Mouse (Mus musculus) hindbrain, embryonic 16.5 days (tissue): ENCODE results near the gene Msrb3. TPM values are rescaled to one million over a fixed set of nuclear protein-coding genes. Genes with fewer than 3 reads are reported as not detected.

Experiments used
- ATAC-seq: fragments of 200-750 bp; cut with Nextera tagmentation; 2 replicates; pipeline ENCODE4 v1.8.0; 2017; ENCODE audit warnings: moderate TSS enrichment, moderate library complexity
- H3K27ac ChIP-seq: fragments of 300-500 bp; sonication (generic); 2 replicates; pipeline ENCODE4 v1.5.1; 2014; ENCODE audit warnings: low read depth, mild to moderate bottlenecking, control low read depth, low read length, moderate library complexity
- H3K27me3 ChIP-seq: fragments of 300-500 bp; sonication (generic); replicated peaks from 2 replicates; pipeline ENCODE4 v1.6.1; 2014; ENCODE audit warnings: low read length; ENCODE audit not compliant: control insufficient read depth, insufficient read depth
- H3K36me3 ChIP-seq: fragments of 300-500 bp; sonication (generic); 2 replicates; pipeline ENCODE4 v1.6.1; 2014; ENCODE audit warnings: mild to moderate bottlenecking, low read length, moderate library complexity, mixed read lengths; ENCODE audit not compliant: control insufficient read depth, insufficient read depth
- H3K4me1 ChIP-seq: fragments of 300-500 bp; sonication (generic); 2 replicates; pipeline ENCODE4 v1.6.1; 2014; ENCODE audit warnings: low read depth, low read length; ENCODE audit not compliant: control insufficient read depth, insufficient read depth
- H3K4me2 ChIP-seq: fragments of 300-500 bp; sonication (generic); 2 replicates; pipeline ENCODE4 v1.6.1; 2014; ENCODE audit warnings: mild to moderate bottlenecking, low read length, control low read depth, moderate library complexity
- H3K4me3 ChIP-seq: fragments of 300-500 bp; sonication (generic); 2 replicates; pipeline ENCODE4 v1.5.1; 2014; ENCODE audit warnings: mild to moderate bottlenecking, low read length, control low read depth, moderate library complexity
- H3K9ac ChIP-seq: fragments of 300-500 bp; sonication (generic); 2 replicates; pipeline ENCODE4 v1.6.1; 2014; ENCODE audit warnings: low read depth, mild to moderate bottlenecking, control low read depth, low read length, moderate library complexity
- H3K9me3 ChIP-seq: fragments of 300-500 bp; sonication (generic); 2 replicates; pipeline ENCODE4 v1.6.1; 2014; ENCODE audit warnings: mild to moderate bottlenecking, low read length, moderate library complexity; ENCODE audit not compliant: control insufficient read depth
- WGBS: fragments of 180-500 bp; shearing (Covaris S2); extraction: QIAGEN DNeasy Blood & Tissue Kit; methylation state at CpG from one replicate; pipeline ENCODE4 v1.1.7; 2014; 5-methylcytosine and 5-hydroxymethylcytosine counted together
- polyA plus RNA-seq: library from polyadenylated mRNA; unstranded; fragments of >200 nt; fragmentation: Nextera tagmentation; extraction: Ambion mirVana; gene quantifications from 2 replicates; pipeline ENCODE4 v1.2.1, GENCODE M21; 2015

The Msrb3 gene
- polyA plus RNA-seq, 1 experiment from 2014 or later, result 1.8 TPM

DNA sequence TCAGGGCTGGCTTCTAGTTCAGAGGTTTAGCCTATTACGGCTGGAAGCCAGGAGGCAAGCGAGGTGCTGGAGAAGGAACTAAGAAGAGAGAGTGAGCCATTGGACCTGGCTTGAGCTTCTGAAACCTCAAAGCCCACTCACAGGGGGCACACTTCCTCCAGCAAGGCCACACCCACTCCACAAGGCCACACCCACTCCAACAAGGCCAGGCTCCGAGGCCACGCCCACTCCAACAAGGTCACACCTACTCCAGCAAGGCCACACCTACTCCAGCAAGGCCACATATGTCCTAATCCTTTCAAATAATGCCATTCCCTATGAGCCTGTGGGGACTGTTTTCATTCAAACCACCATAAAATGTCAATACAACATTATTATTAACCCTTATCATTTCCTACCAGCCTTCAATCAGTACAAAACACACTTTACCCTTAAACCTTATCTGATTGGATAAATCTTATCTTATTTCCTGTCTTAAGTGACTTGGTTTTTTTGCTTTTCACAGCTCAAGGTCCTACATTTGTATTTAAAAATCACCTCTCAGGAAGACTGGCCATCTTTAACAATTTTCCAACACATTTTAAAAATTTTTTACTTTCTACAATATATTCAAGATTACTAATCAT, 5.1 kb upstream of the Msrb3 start:
- H3K9ac ChIP-seq, result no peak overlapping the region
- ATAC-seq, result no peak
- H3K27ac ChIP-seq, result no peak overlapping the region
- H3K4me1 ChIP-seq, result peaks cover 3% of the 10 kb centered on the region; the same call in 1 of the 2 replicates
- 82% methylated on average over 3 of the region's 4 CpGs for WGBS
- no peak overlapping the region for H3K4me3 ChIP-seq
- no peaks in the 10 kb centered on the region for H3K9me3 ChIP-seq
- H3K36me3 ChIP-seq, result no peaks in the 10 kb centered on the region
- no peaks in the 10 kb centered on the region for H3K27me3 ChIP-seq
- H3K4me2 ChIP-seq, result no peak overlapping the region

DNA sequence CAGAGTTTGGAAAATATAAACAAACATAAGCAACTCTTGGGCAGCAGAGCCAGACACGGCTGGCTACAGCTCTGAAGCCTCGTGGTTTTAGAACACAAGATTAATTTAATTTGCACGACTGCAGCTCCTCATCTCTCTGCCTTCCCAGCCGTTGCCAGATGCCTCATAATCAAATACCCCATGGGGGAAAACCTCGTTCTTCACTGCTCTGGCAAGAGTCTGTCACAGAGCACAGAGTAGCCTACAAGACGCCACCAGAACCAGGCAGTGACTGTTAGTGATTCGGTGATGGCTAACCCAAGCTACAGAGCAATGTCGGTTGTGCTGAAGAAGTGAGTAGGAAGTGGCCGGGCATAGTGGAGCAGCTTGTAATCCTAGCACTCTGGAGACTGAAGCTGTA, 2.8 kb upstream of the Msrb3 start:
- H3K27me3 ChIP-seq, result 0 out of 2 replicates have a peak, but pooled peaks cover 3% of the 10 kb centered on the region
- no peak overlapping the region for H3K4me2 ChIP-seq
- no peak for ATAC-seq
- H3K4me1 ChIP-seq, result peaks cover 8% of the 10 kb centered on the region; the same call in 1 of the 2 replicates
- H3K36me3 ChIP-seq, result no peaks in the 10 kb centered on the region
- no peaks in the 10 kb centered on the region for H3K9me3 ChIP-seq
- H3K4me3 ChIP-seq, result no peak overlapping the region
- WGBS, result 47% methylated on average over 9 of the region's 9 CpGs
- H3K27ac ChIP-seq, result no peak overlapping the region
- H3K9ac ChIP-seq, result no peak overlapping the region

DNA sequence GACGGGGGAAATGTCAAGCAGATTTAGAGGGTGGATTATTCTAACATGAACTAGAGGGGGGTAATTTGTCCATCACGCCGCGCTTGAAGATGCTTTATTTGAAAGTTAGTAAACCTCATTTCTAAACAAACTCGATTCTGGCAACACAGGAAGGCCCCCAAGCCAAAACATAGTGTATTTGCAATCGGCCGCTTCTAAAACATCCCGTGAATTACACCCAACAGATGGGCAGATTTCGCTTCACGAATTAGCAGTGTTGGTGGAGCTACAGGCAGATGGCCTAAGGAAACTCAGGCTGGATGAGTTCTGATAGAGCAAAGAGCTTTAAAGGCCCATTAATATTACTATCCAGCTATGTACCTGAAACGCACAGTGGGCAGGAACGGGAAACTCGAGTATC, 1.2 kb upstream of the Msrb3 start:
- H3K27ac ChIP-seq, result no peak overlapping the region
- 62% methylated on average over 13 of the region's 13 CpGs for WGBS
- peaks cover 8% of the 10 kb centered on the region; the same call in 1 of the 2 replicates for H3K4me1 ChIP-seq
- no peak overlapping the region for H3K9ac ChIP-seq
- H3K9me3 ChIP-seq, result no peaks in the 10 kb centered on the region
- H3K27me3 ChIP-seq, result 0 out of 2 replicates have a peak, but pooled peaks cover 3% of the 10 kb centered on the region
- H3K4me2 ChIP-seq, result no peak overlapping the region
- H3K36me3 ChIP-seq, result no peaks in the 10 kb centered on the region
- H3K4me3 ChIP-seq, result no peak overlapping the region
- no peak for ATAC-seq

DNA sequence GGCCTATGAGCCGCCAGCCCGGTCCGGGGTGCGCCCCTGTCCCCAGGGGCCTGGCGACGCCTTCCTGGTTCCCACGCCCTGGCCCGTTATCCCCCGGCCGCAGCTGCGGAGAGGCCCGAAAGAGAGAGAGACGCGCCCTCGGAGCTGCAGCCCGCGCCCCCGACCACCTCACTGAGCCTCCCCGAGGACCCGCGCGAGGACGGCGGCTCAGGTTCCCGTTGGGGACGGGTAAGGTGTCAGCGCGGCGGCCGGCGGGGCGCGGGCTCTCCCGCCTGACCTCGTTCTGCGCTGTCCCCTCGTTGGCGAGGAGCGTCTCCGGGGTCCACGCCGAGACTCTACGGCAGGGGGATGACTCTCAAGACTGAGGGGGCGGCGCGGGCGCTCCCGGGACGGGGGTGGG, 544 bp downstream of the Msrb3 start:
- peaks cover 8% of the 10 kb centered on the region; the same call in 1 of the 2 replicates for H3K4me1 ChIP-seq
- H3K4me2 ChIP-seq, result peak overlapping the region; percentile 100
- peak overlapping the region; percentile 70 for H3K4me3 ChIP-seq
- H3K27me3 ChIP-seq, result 0 out of 2 replicates have a peak, but pooled peaks cover 3% of the 10 kb centered on the region
- WGBS, result under 1% methylated on average over 41 of the region's 49 CpGs
- H3K9ac ChIP-seq, result peak overlapping the region; percentile 73
- H3K9me3 ChIP-seq, result no peaks in the 10 kb centered on the region
- no peaks in the 10 kb centered on the region for H3K36me3 ChIP-seq
- peak; percentile 67 for ATAC-seq
- no peak overlapping the region for H3K27ac ChIP-seq

DNA sequence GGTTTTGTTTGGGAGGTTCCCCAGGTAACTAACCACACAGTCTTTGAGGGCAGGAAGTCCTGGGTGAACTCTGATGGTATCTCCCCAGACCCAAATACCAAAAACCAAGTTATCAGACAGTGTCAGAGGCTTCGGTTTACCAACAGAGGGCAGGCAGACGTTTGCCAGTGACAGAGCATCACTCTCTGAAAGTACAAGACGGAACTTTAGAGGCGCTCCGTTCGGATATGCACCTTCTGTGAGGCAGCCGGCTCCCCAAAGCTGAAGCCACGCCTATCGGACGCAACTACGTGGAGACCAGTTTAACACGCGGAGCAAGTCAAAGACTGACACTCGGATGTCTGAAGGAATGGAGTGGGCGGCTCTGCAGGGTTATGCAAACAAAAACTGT, 3.0 kb downstream of the Msrb3 start:
- 30% methylated on average over 15 of the region's 15 CpGs for WGBS
- Histone ChIP-seq H3K4me2 (no peak overlapping the region; the same call in 1 of the 2 replicates), H3K9ac (no peak overlapping the region), H3K36me3 (no peaks in the 10 kb centered on the region), H3K27ac (no peak overlapping the region), H3K4me3 (no peak overlapping the region), H3K9me3 (no peaks in the 10 kb centered on the region), H3K27me3 (0 out of 2 replicates have a peak, but pooled peaks cover 3% of the 10 kb centered on the region), H3K4me1 (peaks cover 8% of the 10 kb centered on the region; the same call in 1 of the 2 replicates)
- no peak for ATAC-seq

DNA sequence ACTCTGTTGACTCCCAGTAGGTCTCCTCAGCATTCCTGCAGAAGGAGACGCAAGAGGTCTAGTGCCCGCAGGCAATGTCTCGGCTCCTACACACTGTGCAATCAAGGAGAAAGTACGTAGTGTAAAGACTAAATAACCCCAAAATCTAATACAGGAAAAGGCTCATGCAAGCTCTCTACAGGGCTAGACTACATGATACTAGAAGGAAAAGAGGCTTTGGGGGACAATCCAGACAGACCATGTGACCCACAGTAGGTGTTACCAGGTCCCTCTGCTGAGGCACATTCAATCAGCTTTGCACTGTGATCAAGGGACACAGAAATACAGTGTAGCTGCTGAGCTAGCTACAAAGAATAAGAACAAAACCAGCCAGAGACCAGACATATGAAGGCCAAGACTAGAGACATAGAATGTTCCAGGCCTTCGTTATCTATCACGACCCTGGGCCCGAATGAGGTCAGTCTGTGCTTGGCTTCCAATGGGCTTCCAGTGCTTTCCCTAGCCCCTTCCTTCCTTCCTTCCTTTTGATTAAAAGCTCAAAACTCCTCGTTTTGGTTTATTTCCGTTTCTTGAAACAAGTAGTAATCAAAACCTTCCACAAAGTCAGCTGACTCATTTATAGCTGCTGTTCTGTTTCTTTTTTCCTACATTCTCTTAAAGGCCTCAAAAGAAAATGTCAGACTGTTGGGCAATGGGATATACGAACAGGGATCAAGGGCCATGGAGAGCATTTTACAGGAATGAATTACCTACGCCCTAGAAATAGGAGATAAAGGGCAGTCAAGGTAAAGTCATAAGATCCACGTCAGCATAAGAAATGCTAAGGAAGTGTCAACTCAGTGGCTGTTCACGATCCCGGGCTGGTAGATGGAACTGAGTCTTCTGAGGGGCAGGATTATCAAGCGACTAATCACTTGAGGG, 3.7 kb downstream of the Msrb3 start:
- H3K9me3 ChIP-seq, result no peaks in the 10 kb centered on the region
- 0 out of 2 replicates have a peak, but pooled peaks cover 3% of the 10 kb centered on the region for H3K27me3 ChIP-seq
- H3K4me2 ChIP-seq, result no peak overlapping the region
- H3K4me1 ChIP-seq, result peaks cover 8% of the 10 kb centered on the region; the same call in 1 of the 2 replicates
- 83% methylated on average over 15 of the region's 15 CpGs for WGBS
- H3K9ac ChIP-seq, result no peak overlapping the region
- H3K36me3 ChIP-seq, result no peaks in the 10 kb centered on the region
- H3K27ac ChIP-seq, result no peak overlapping the region
- no peak overlapping the region for H3K4me3 ChIP-seq
- ATAC-seq, result no peak

DNA sequence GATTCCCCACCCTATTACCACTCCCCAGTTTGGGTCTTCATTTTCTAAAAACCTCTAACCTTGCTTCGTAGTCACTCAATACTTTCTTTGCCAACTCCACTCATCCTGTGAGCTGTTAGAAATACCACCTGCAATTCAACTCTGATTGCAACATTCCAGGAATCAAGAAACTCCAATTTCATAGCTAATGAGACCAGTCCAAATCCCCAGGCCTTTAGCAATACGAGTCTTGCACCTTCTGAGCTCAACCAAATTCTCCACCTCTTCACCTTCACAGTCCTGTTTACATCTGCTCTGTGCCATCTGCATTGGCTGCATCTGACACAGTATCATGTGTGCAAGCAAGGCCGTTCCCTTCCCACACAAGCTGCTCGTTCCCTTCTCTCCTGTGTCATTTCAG, 5.0 kb downstream of the Msrb3 start:
- H3K9me3 ChIP-seq, result no peaks in the 10 kb centered on the region
- no peak overlapping the region for H3K4me2 ChIP-seq
- H3K27ac ChIP-seq, result no peak overlapping the region
- H3K4me1 ChIP-seq, result peaks cover 4% of the 10 kb centered on the region; the same call in 1 of the 2 replicates
- H3K4me3 ChIP-seq, result no peak overlapping the region
- WGBS, result 81% methylated on average over 4 of the region's 4 CpGs
- H3K9ac ChIP-seq, result no peak overlapping the region
- ATAC-seq, result no peak
- H3K36me3 ChIP-seq, result no peaks in the 10 kb centered on the region
- 0 out of 2 replicates have a peak, but pooled peaks cover 3% of the 10 kb centered on the region for H3K27me3 ChIP-seq

DNA sequence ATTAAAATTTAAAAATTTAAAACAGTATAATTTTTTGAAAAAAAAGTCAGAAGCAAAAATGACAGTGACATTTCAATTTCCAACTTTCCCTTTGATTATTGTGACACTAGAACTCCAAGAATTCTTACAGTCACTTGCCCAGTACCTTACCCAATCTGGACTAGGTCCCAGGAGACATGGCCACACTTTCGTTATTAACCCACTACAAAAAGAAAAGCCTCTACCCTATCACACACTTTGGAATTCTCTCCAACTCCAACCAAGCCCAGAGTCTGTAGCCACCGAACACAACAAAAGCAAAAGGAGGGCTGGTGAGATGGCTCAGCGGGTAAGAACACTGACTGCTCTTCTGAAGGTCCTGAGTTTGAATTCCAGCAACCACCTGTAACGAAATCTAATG, 7.8 kb downstream of the Msrb3 start:
- H3K4me2 ChIP-seq, result no peak overlapping the region
- no peaks in the 10 kb centered on the region for H3K4me1 ChIP-seq
- 96% methylated on average over 4 of the region's 4 CpGs for WGBS
- no peaks in the 10 kb centered on the region for H3K27me3 ChIP-seq
- no peak overlapping the region for H3K27ac ChIP-seq
- H3K4me3 ChIP-seq, result no peak overlapping the region
- H3K36me3 ChIP-seq, result no peaks in the 10 kb centered on the region
- ATAC-seq, result no peak
- H3K9me3 ChIP-seq, result no peaks in the 10 kb centered on the region
- H3K9ac ChIP-seq, result no peak overlapping the region

DNA sequence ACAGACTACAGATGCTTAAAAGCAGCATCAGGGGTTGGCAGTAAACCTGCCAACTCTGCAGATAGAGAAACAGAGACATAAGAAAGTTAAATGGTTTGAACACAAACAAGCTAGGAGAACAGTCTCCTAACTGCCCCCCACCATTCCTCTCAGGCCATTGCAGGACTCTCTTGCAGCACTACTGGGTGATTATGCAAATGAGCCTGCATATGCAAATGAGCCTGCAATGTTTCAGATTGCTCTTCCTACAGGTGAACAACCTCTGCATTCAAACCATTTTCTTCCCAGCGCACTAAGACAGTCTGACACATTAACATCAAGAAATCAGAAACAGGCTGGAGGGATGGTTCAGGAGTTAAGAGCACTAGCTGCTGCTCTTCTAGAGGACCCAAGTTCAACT, 8.3 kb downstream of the Msrb3 start:
- H3K4me2 ChIP-seq, result no peak overlapping the region
- no peak overlapping the region for H3K4me3 ChIP-seq
- no peaks in the 10 kb centered on the region for H3K9me3 ChIP-seq
- 100% methylated on average over 1 of the region's 1 CpGs for WGBS
- no peak overlapping the region for H3K27ac ChIP-seq
- no peaks in the 10 kb centered on the region for H3K36me3 ChIP-seq
- no peak overlapping the region for H3K9ac ChIP-seq
- no peak for ATAC-seq
- no peaks in the 10 kb centered on the region for H3K4me1 ChIP-seq
- H3K27me3 ChIP-seq, result no peaks in the 10 kb centered on the region
